Mouse (Mus musculus) midbrain, postnatal 0 days (tissue): ENCODE data around the gene Ccdc61. TPM values are rescaled to one million over a fixed set of nuclear protein-coding genes. Genes with fewer than 3 reads are reported as not detected.
A peak's percentile ranks its signal among the peaks of the same experiment; 100 is the strongest.

Experiments
- ATAC-seq: fragments of 200-750 bp; cut with Nextera tagmentation; 2 replicates; pipeline ENCODE4 v1.8.0; 2017; ENCODE audit warnings: moderate number of reproducible peaks, mild to moderate bottlenecking, moderate TSS enrichment, moderate library complexity; ENCODE audit not compliant: low FRiP score
- DNase-seq: peaks from one replicate; pipeline ENCODE4 v3.0.0-alpha.2; 2015; ENCODE audit warnings: low spot score
- H3K27ac ChIP-seq: fragments of 300-500 bp; sonication (generic); 2 replicates; pipeline ENCODE4 v1.5.1; 2014; ENCODE audit warnings: low read depth, mild to moderate bottlenecking, low read length, mixed read lengths
- H3K27me3 ChIP-seq: fragments of 300-500 bp; sonication (generic); 2 replicates; pipeline ENCODE4 v1.6.1; 2014; ENCODE audit warnings: low read length, control low read depth, mixed read lengths; ENCODE audit not compliant: insufficient read depth
- H3K36me3 ChIP-seq: fragments of 300-500 bp; sonication (generic); 2 replicates; pipeline ENCODE4 v1.6.1; 2014; ENCODE audit warnings: low read length, control low read depth, mixed read lengths; ENCODE audit not compliant: insufficient read depth
- H3K4me1 ChIP-seq: fragments of 300-500 bp; sonication (generic); 2 replicates; pipeline ENCODE4 v1.6.1; 2014; ENCODE audit warnings: mild to moderate bottlenecking, control low read depth, antibody characterized with exemption, low read length, mixed read lengths; ENCODE audit not compliant: insufficient read depth
- H3K4me2 ChIP-seq: fragments of 300-500 bp; sonication (generic); 2 replicates; pipeline ENCODE4 v1.6.1; 2014; ENCODE audit warnings: low read depth, mild to moderate bottlenecking, low read length, mixed read lengths; ENCODE audit not compliant: poor library complexity, severe bottlenecking
- H3K4me3 ChIP-seq: fragments of 300-500 bp; sonication (generic); 2 replicates; pipeline ENCODE4 v1.5.1; 2014; ENCODE audit warnings: low read depth, mild to moderate bottlenecking, low read length, moderate library complexity
- H3K9ac ChIP-seq: fragments of 300-500 bp; sonication (generic); replicated peaks from 2 replicates; pipeline ENCODE4 v1.6.1; 2014; ENCODE audit warnings: mild to moderate bottlenecking, low read length, moderate library complexity, mixed read lengths; ENCODE audit not compliant: poor library complexity, severe bottlenecking
- H3K9me3 ChIP-seq: fragments of 300-500 bp; sonication (generic); 2 replicates; pipeline ENCODE4 v1.6.1; 2016; ENCODE audit warnings: low read length, control low read depth
- CTCF ChIP-seq: IDR thresholded peaks from 2 replicates; pipeline ENCODE4 v1.5.1; 2016; ENCODE audit warnings: antibody characterized with exemption, mild to moderate bottlenecking
- WGBS: fragments of 180-500 bp; shearing (Covaris S2); extraction: QIAGEN DNeasy Blood & Tissue Kit; methylation state at CpG from one replicate; pipeline ENCODE4 v1.1.7; 2014; 5-methylcytosine and 5-hydroxymethylcytosine counted together
- polyA plus RNA-seq: library from polyadenylated mRNA; unstranded; fragments of >200 nt; fragmentation: Nextera tagmentation; extraction: Ambion mirVana; gene quantifications from 2 replicates; pipeline ENCODE4 v1.2.1, GENCODE M21; 2015
- total RNA-seq: library from RNA; depleted of rRNA; stranded (reverse); fragments of >200 nt; gene quantifications from 2 replicates; pipeline ENCODE4 v1.2.3, GENCODE M21; 2014

Ccdc61 gene
- total and polyA plus RNA-seq, 2 experiments from 2014 or later, result 21.3 to 29.5 TPM

GRCm38 (mm10) chr7:18927759-18928158 is 17.5 kb upstream of the Ccdc61 start:
- DNase-seq (no peak), ATAC-seq (no peak)
- peak overlapping the region; percentile 77 for H3K4me2 ChIP-seq
- peak overlapping the region; percentile 92 for H3K4me3 ChIP-seq
- H3K9ac ChIP-seq, result no peak overlapping the region; the same call in none of the 2 replicates
- WGBS, result 29% methylated on average over 3 of the region's 3 CpGs
- no peaks in the 10 kb centered on the region for H3K36me3 ChIP-seq
- H3K27me3 ChIP-seq, result no peaks in the 10 kb centered on the region
- peaks cover 16% of the 10 kb centered on the region for H3K4me1 ChIP-seq
- TF ChIP-seq CTCF, result no peak
- H3K27ac ChIP-seq, result peak overlapping the region; percentile 40; the same call in 1 of the 2 replicates
- no peaks in the 10 kb centered on the region for H3K9me3 ChIP-seq

- WGBS, result 21% methylated on average over 6 of the region's 6 CpGs
- ATAC-seq (peak; percentile 3; the same call in 1 of the 2 replicates), DNase-seq (no peak)
- Histone ChIP-seq H3K27me3 (no peaks in the 10 kb centered on the region), H3K4me1 (peaks cover 21% of the 10 kb centered on the region), H3K27ac (peak overlapping the region; percentile 96), H3K4me2 (peak overlapping the region; percentile 77), H3K4me3 (peak overlapping the region; percentile 92), H3K36me3 (no peaks in the 10 kb centered on the region), H3K9ac (peak overlapping the region; percentile 99), H3K9me3 (no peaks in the 10 kb centered on the region)
- no peak for TF ChIP-seq CTCF
Measured at GRCm38 (mm10) chr7:18926911-18927310, 16.7 kb upstream of the Ccdc61 start.

GRCm38 (mm10) chr7:18926041-18926790 is 16.0 kb upstream of the Ccdc61 start:
- 2% methylated on average over 15 of the region's 42 CpGs for WGBS
- ATAC-seq (peak; percentile 6; the same call in 1 of the 2 replicates), DNase-seq (peak; percentile 53)
- H3K9ac ChIP-seq, result peak overlapping the region; percentile 99
- H3K4me3 ChIP-seq, result peak overlapping the region; percentile 92
- H3K27me3 ChIP-seq, result no peaks in the 10 kb centered on the region
- peaks cover 24% of the 10 kb centered on the region for H3K4me1 ChIP-seq
- peak overlapping the region; percentile 96 for H3K27ac ChIP-seq
- no peaks in the 10 kb centered on the region for H3K9me3 ChIP-seq
- H3K4me2 ChIP-seq, result peak overlapping the region; percentile 77
- no peak for TF ChIP-seq CTCF
- no peaks in the 10 kb centered on the region for H3K36me3 ChIP-seq

GRCm38 (mm10) chr7:18925162-18925938 is 15.1 kb upstream of the Ccdc61 start, which contains the start of gene Nova2:
Gene Nova2, plus strand, starts transcription at chr7:18925888.
- DNase-seq (peak; percentile 99), ATAC-seq (peak; percentile 89)
- Histone ChIP-seq H3K27me3 (no peaks in the 10 kb centered on the region), H3K4me3 (peak within 1 kb of the TSS; percentile 92), H3K36me3 (no peaks in the 10 kb centered on the region), H3K27ac (peak within 1 kb of the TSS; percentile 96), H3K9ac (peak within 1 kb of the TSS; percentile 99), H3K9me3 (no peaks in the 10 kb centered on the region), H3K4me1 (peaks cover 27% of the 10 kb centered on the region), H3K4me2 (peak within 1 kb of the TSS; percentile 77)
- peak; percentile 56 for TF ChIP-seq CTCF
- 0% methylated on average over 27 of the region's 45 CpGs for WGBS

GRCm38 (mm10) chr7:18924321-18924720 is 14.1 kb upstream of the Ccdc61 start:
- no peak for ATAC-seq
- TF ChIP-seq CTCF, result no peak
- peaks cover 27% of the 10 kb centered on the region for H3K4me1 ChIP-seq
- H3K9ac ChIP-seq, result 0 out of 2 replicates have a peak overlapping the region, but pooled peaks have one; percentile 15
- no peaks in the 10 kb centered on the region for H3K36me3 ChIP-seq
- H3K4me3 ChIP-seq, result no peak overlapping the region
- peak overlapping the region; percentile 93 for H3K27ac ChIP-seq
- DNase-seq, result peak; percentile 66
- 5% methylated on average over 8 of the region's 8 CpGs for WGBS
- H3K9me3 ChIP-seq, result no peaks in the 10 kb centered on the region
- peak overlapping the region; percentile 49 for H3K4me2 ChIP-seq
- no peaks in the 10 kb centered on the region for H3K27me3 ChIP-seq
